Mouse (Mus musculus) heart, embryonic 14.5 days (tissue): ENCODE data around the gene Ofcc1. TPM values are rescaled to one million over a fixed set of nuclear protein-coding genes. Genes with fewer than 3 reads are reported as not detected.

ENCODE experiments used
- ATAC-seq: fragments of 200-750 bp; cut with Nextera tagmentation; 2 replicates; pipeline ENCODE4 v1.8.0; 2017; ENCODE audit warnings: low read depth, moderate TSS enrichment; ENCODE audit not compliant: insufficient number of reproducible peaks, insufficient read depth, low FRiP score
- H3K27ac ChIP-seq, 2 experiments: fragments of 200-500 bp in 1 of 2; fragments of 300-500 bp in 1 of 2; sonication (generic) in 1 of 2; replicated peaks in 1 of 2; 2 replicates each; pipeline ENCODE4 v1.5.1; 2012 to 2014; ENCODE audit warnings: low read depth in 2 of 2, low read length in 2 of 2, control low read depth in 1 of 2, mild to moderate bottlenecking in 1 of 2, mixed read lengths in 1 of 2; ENCODE audit not compliant: control insufficient read depth in 1 of 2, insufficient read depth in 1 of 2
- H3K27me3 ChIP-seq: fragments of 300-500 bp; sonication (generic); 2 replicates; pipeline ENCODE4 v1.6.1; 2014; ENCODE audit warnings: mild to moderate bottlenecking, low read length, control low read depth; ENCODE audit not compliant: control insufficient read depth, insufficient read depth
- H3K36me3 ChIP-seq: fragments of 300-500 bp; sonication (generic); 2 replicates; pipeline ENCODE4 v1.6.1; 2014; ENCODE audit warnings: mild to moderate bottlenecking, control low read depth, low read length, mixed read lengths; ENCODE audit not compliant: control insufficient read depth, insufficient read depth
- H3K4me1 ChIP-seq, 2 experiments: fragments of 200-500 bp in 1 of 2; fragments of 300-500 bp in 1 of 2; sonication (generic) in 1 of 2; 2 replicates each; pipeline ENCODE4 v1.6.1; 2012 to 2014; ENCODE audit warnings: low read length in 2 of 2, control low read depth in 1 of 2, mixed read lengths in 1 of 2; ENCODE audit not compliant: control insufficient read depth in 2 of 2, insufficient read depth in 2 of 2
- H3K4me2 ChIP-seq: fragments of 300-500 bp; sonication (generic); 2 replicates; pipeline ENCODE4 v1.6.1; 2014; ENCODE audit warnings: mild to moderate bottlenecking, low read length
- H3K4me3 ChIP-seq, 2 experiments: fragments of 200-500 bp in 1 of 2; fragments of 300-500 bp in 1 of 2; sonication (generic) in 1 of 2; 2 replicates each; pipeline ENCODE4 v1.5.1; 2012 to 2014; ENCODE audit warnings: low read length in 2 of 2, mild to moderate bottlenecking in 2 of 2, control low read depth in 1 of 2, low read depth in 1 of 2, moderate library complexity in 1 of 2; ENCODE audit not compliant: control insufficient read depth in 1 of 2, insufficient read depth in 1 of 2
- H3K9ac ChIP-seq: fragments of 300-500 bp; sonication (generic); 2 replicates; pipeline ENCODE4 v1.6.1; 2014; ENCODE audit warnings: mild to moderate bottlenecking, low read length
- H3K9me3 ChIP-seq: fragments of 300-500 bp; sonication (generic); 2 replicates; pipeline ENCODE4 v1.6.1; 2016; ENCODE audit warnings: low read length, control low read depth; ENCODE audit not compliant: control insufficient read depth
- WGBS: fragments of 180-500 bp; shearing (Covaris S2); extraction: QIAGEN DNeasy Blood & Tissue Kit; methylation state at CpG from one replicate; pipeline ENCODE4 v1.1.7; 2014; 5-methylcytosine and 5-hydroxymethylcytosine counted together
- polyA plus RNA-seq: library from polyadenylated mRNA; unstranded; fragments of >200 nt; fragmentation: Nextera tagmentation; extraction: Ambion mirVana; gene quantifications from 2 replicates; pipeline ENCODE4 v1.2.1, GENCODE M21; 2014

Gene Ofcc1
- not detected in 2 replicates for polyA plus RNA-seq

- Histone ChIP-seq H3K27ac (no peak within 1 kb of the TSS), H3K4me1 (peaks cover 5 to 12% of the 10 kb centered on the region in 2 experiments; a peak in 3 of 4 replicates), H3K9me3 (no peaks in the 10 kb centered on the region), H3K4me2 (no peak within 1 kb of the TSS), H3K9ac (no peak within 1 kb of the TSS), H3K36me3 (no peaks in the 10 kb centered on the region), H3K4me3 (no peak within 1 kb of the TSS), H3K27me3 (no peaks in the 10 kb centered on the region)
- WGBS, result 32% methylated on average over 3 of the region's 3 CpGs
- no peak for ATAC-seq
Measured at GRCm38 (mm10) chr13:40361288-40361687, at the start of gene Ofcc1. Ofcc1 (minus strand) TSS chr13:40361450.

- Histone ChIP-seq H3K4me1 (no peaks in the 10 kb centered on the region), H3K27me3 (no peaks in the 10 kb centered on the region), H3K9ac (no peak overlapping the region), H3K27ac (no peak overlapping the region), H3K9me3 (no peaks in the 10 kb centered on the region), H3K4me3 (no peak overlapping the region), H3K36me3 (no peaks in the 10 kb centered on the region), H3K4me2 (no peak overlapping the region)
- 92% methylated on average over 8 of the region's 8 CpGs for WGBS
- no peak for ATAC-seq
Measured at GRCm38 (mm10) chr13:40390120-40390519, 28.9 kb upstream of the Ofcc1 start.

GRCm38 (mm10) chr13:40387446-40387845 lies 26.2 kb upstream of the Ofcc1 start:
- Histone ChIP-seq H3K4me3 (no peak overlapping the region), H3K9me3 (no peaks in the 10 kb centered on the region), H3K27ac (no peak overlapping the region), H3K36me3 (no peaks in the 10 kb centered on the region), H3K9ac (no peak overlapping the region), H3K4me2 (no peak overlapping the region), H3K4me1 (no peaks in the 10 kb centered on the region), H3K27me3 (no peaks in the 10 kb centered on the region)
- no peak for ATAC-seq
- 31% methylated on average over 4 of the region's 4 CpGs for WGBS

- no peaks in the 10 kb centered on the region for H3K4me1 ChIP-seq
- H3K27ac ChIP-seq, result no peak overlapping the region
- H3K4me2 ChIP-seq, result no peak overlapping the region
- no peaks in the 10 kb centered on the region for H3K36me3 ChIP-seq
- H3K9me3 ChIP-seq, result no peaks in the 10 kb centered on the region
- ATAC-seq, result no peak
- WGBS, result 78% methylated on average over 4 of the region's 4 CpGs
- H3K4me3 ChIP-seq, result no peak overlapping the region
- no peak overlapping the region for H3K9ac ChIP-seq
- H3K27me3 ChIP-seq, result no peaks in the 10 kb centered on the region
Measured at GRCm38 (mm10) chr13:40384962-40385361, 23.7 kb upstream of the Ofcc1 start.

GRCm38 (mm10) chr13:40376773-40377172 lies 15.5 kb upstream of the Ofcc1 start:
- H3K4me3 ChIP-seq, result no peak overlapping the region
- WGBS, result 66% methylated on average over 5 of the region's 5 CpGs
- no peak overlapping the region for H3K4me2 ChIP-seq
- no peaks in the 10 kb centered on the region for H3K36me3 ChIP-seq
- ATAC-seq, result no peak
- H3K27me3 ChIP-seq, result no peaks in the 10 kb centered on the region
- peaks cover 1% of the 10 kb centered on the region; the same call in 1 of the 2 replicates for H3K9me3 ChIP-seq
- H3K9ac ChIP-seq, result no peak overlapping the region
- H3K4me1 ChIP-seq, result no peaks in the 10 kb centered on the region
- H3K27ac ChIP-seq, result no peak overlapping the region

GRCm38 (mm10) chr13:40366762-40367161 lies 5.5 kb upstream of the Ofcc1 start:
- no peaks in the 10 kb centered on the region for H3K27me3 ChIP-seq

GRCm38 (mm10) chr13:40364855-40365254 lies 3.6 kb upstream of the Ofcc1 start:
- H3K9ac ChIP-seq, result no peak overlapping the region
- no peaks in the 10 kb centered on the region for H3K36me3 ChIP-seq
- no peak overlapping the region for H3K4me2 ChIP-seq
- 66% methylated on average over 4 of the region's 4 CpGs for WGBS
- no peak for ATAC-seq
- no peak overlapping the region for H3K4me3 ChIP-seq
- peaks cover 5 to 12% of the 10 kb centered on the region in 2 experiments; a peak in 3 of 4 replicates for H3K4me1 ChIP-seq
- no peak overlapping the region for H3K27ac ChIP-seq
- no peaks in the 10 kb centered on the region for H3K27me3 ChIP-seq
- no peaks in the 10 kb centered on the region for H3K9me3 ChIP-seq

More at GRCm38 (mm10) chr13:40366762-40367161, 5.5 kb upstream of the Ofcc1 start:
- H3K9me3 ChIP-seq, result peaks cover 2% of the 10 kb centered on the region; the same call in 1 of the 2 replicates
- no peak overlapping the region for H3K27ac ChIP-seq
- no peaks in the 10 kb centered on the region for H3K36me3 ChIP-seq
- no peak; the same call in 1 of the 2 replicates for ATAC-seq
- no peak overlapping the region for H3K9ac ChIP-seq
- H3K4me2 ChIP-seq, result no peak overlapping the region
- H3K4me1 ChIP-seq, result no peaks in the 10 kb centered on the region
- no peak overlapping the region for H3K4me3 ChIP-seq
- WGBS, result 61% methylated on average over 11 of the region's 11 CpGs

- 0 out of 2 replicates have a peak, but pooled peaks have one; percentile 47 for ATAC-seq
- Histone ChIP-seq H3K9ac (no peak overlapping the region), H3K27me3 (no peaks in the 10 kb centered on the region), H3K27ac (no peak overlapping the region), H3K9me3 (no peaks in the 10 kb centered on the region), H3K36me3 (no peaks in the 10 kb centered on the region), H3K4me3 (no peak overlapping the region), H3K4me2 (no peak overlapping the region), H3K4me1 (peaks cover 5 to 12% of the 10 kb centered on the region in 2 experiments; a peak in 3 of 4 replicates)
- WGBS, result 28% methylated on average over 4 of the region's 4 CpGs
Measured at GRCm38 (mm10) chr13:40360692-40361091, 558 bp downstream of the Ofcc1 start.
